In genomic region chr17:66450526-66451070, GRCm38 (mm10) we compare ENCODE assay signal across 8 mouse cellular contexts. TPM values are rescaled to one million over a fixed set of nuclear protein-coding genes. Genes with fewer than 3 reads are reported as not detected.
DNase-seq lines count a peak whose midpoint lies in the region; ATAC-seq and TF ChIP-seq lines count a peak whose summit lies in the region.

No protein-coding gene starts in this region.

- 7% methylated on average over 18 of the region's 18 CpGs for WGBS in liver, embryonic 12.5 days (ENCODE audit: insufficient replicate concordance)

- TF ChIP-seq CTCF in testis, adult 2 months (IDR thresholded peaks at IDR 0.05; ENCODE audit: control insufficient read depth, insufficient read depth, insufficient replicate concordance, low read depth, low read length) = no peak

- intact Hi-C loops in gastrocnemius, postnatal 14 days (cut with DNase I; ENCODE audit: low total_unique reads) = no loop called here

- peak; percentile 16 for DNase-seq in embryo, embryonic 10 days (ENCODE audit: low spot score)
- no peak for DNase-seq in embryo, embryonic 11 days
- DNase-seq in testis, postnatal 14 days (ENCODE audit: low spot score) = no peak
- DNase-seq in gastrocnemius, postnatal 14 days = no peak
- DNase-seq in frontal cortex, postnatal 25 days (ENCODE audit: low spot score in 2 of 2) = no peak
- no peak for DNase-seq in left cerebral cortex, adult 9 months (ENCODE audit: low spot score in 2 of 2)

- H3K27me3 ChIP-seq in testis, adult 2 months (ENCODE audit: control insufficient read depth, insufficient read depth, low read length) = peaks cover 2% of the 10 kb centered on the region; the same call in 1 of the 2 replicates
- H3K27me3 ChIP-seq in liver, embryonic 12.5 days (replicated peaks) = peaks cover 83% of the 10 kb centered on the region

- H3K9ac ChIP-seq in liver, embryonic 12.5 days = no peak overlapping the region

- no peak for TF ChIP-seq POLR2A in testis, adult 2 months (IDR thresholded peaks at IDR 0.05; ENCODE audit: control insufficient read depth, low read depth, low read length)

- ATAC-seq in liver, embryonic 12.5 days = no peak

- peak overlapping the region; percentile 71 for H3K4me3 ChIP-seq in testis, adult 2 months (ENCODE audit: control insufficient read depth, low read depth, low read length)
- H3K4me3 ChIP-seq in liver, embryonic 12.5 days = peak overlapping the region; percentile 60

- no peaks in the 10 kb centered on the region for H3K36me3 ChIP-seq in testis, adult 2 months (ENCODE audit: control insufficient read depth, insufficient read depth, low read length)
- H3K36me3 ChIP-seq in liver, embryonic 12.5 days = no peaks in the 10 kb centered on the region

- H3K27ac ChIP-seq in testis, adult 2 months (ENCODE audit: control insufficient read depth, insufficient read depth, low read depth, low read length) = peak overlapping the region; percentile 15; the same call in 1 of the 2 replicates
- no peak overlapping the region for H3K27ac ChIP-seq in liver, embryonic 12.5 days

- peaks cover 20% of the 10 kb centered on the region for H3K4me1 ChIP-seq in testis, adult 2 months (ENCODE audit: control insufficient read depth, insufficient read depth, low read length)
- H3K4me1 ChIP-seq in liver, embryonic 12.5 days = peaks cover 18% of the 10 kb centered on the region

- H3K9me3 ChIP-seq in liver, embryonic 12.5 days (replicated peaks) = no peaks in the 10 kb centered on the region

- peak overlapping the region; percentile 80 for H3K4me2 ChIP-seq in liver, embryonic 12.5 days

RNA-seq across cellular contexts. Expression of gene Mtcl1, which starts 1.0 kb away (rescaled TPM):
- 5.6 and 6.8 TPM in 2 replicates for polyA plus RNA-seq in testis, adult 2 months (2012; rRNA removed)
- polyA plus RNA-seq in liver, embryonic 12.5 days (2016; fragmentation: Nextera tagmentation; extraction: Ambion mirVana) = 0.60 and 0.75 TPM in 2 replicates
- total RNA-seq in gastrocnemius, postnatal 14 days (2021) = 1 to 10 TPM; 7.6 to 9.2 TPM
